Mouse (Mus musculus) gastrocnemius, adult 2 months (tissue): ENCODE results near the gene Cnn1. TPM values are rescaled to one million over a fixed set of nuclear protein-coding genes. Genes with fewer than 3 reads are reported as not detected.
"Not testable (repeated sequence)": the region's sequence is repeated elsewhere in the genome, so short reads cannot be mapped to it uniquely, and the experiment has no call there.

ENCODE experiments used
- DNase-seq: peaks from one replicate; pipeline ENCODE4 v3.0.0; 2022
- H3K27ac ChIP-seq: fragments of 200-600 bp; 2 replicates; pipeline ENCODE4 v1.8.1; 2022; ENCODE audit warnings: mild to moderate bottlenecking
- H3K4me3 ChIP-seq: fragments of 200-600 bp; 2 replicates; pipeline ENCODE4 v1.8.1; 2022; ENCODE audit warnings: mild to moderate bottlenecking, moderate library complexity
- CTCF ChIP-seq: fragments of 200-600 bp; IDR thresholded peaks from 2 replicates; pipeline ENCODE4 v1.8.1; 2022; ENCODE audit warnings: antibody characterized with exemption, mild to moderate bottlenecking, moderate library complexity
- intact Hi-C: fragments of 180-260 bp; cut with DNase I; formaldehyde crosslinking; loops from one replicate; pipeline ENCODE4 v1.15.1; 2025
- total RNA-seq, 2 experiments: library from RNA; stranded (reverse); gene quantifications; 2 replicates each; pipeline ENCODE4 v1.2.3; 2021

Cnn1 gene
- total RNA-seq, 2 experiments from 2014 or later, result 3.0 to 3.5 TPM

GRCm38 (mm10) chr9:22136765-22137547 is 37.9 kb downstream of the Cnn1 start:
- no peak overlapping the region for H3K27ac ChIP-seq
- no peak for DNase-seq
- intact Hi-C loops, result no loop called here
- H3K4me3 ChIP-seq, result no peak overlapping the region
- TF ChIP-seq CTCF, result no peak

GRCm38 (mm10) chr9:22138480-22138879 is 39.5 kb downstream of the Cnn1 start:
- TF ChIP-seq CTCF, result peak; percentile 96
- intact Hi-C loops, result no loop called here
- DNase-seq, result no peak
- Histone ChIP-seq H3K27ac (no peak overlapping the region), H3K4me3 (no peak overlapping the region)

- no peak for TF ChIP-seq CTCF
- no peak overlapping the region for H3K4me3 ChIP-seq
- no peak for DNase-seq
- no peak overlapping the region for H3K27ac ChIP-seq
- intact Hi-C loops, result loop anchor here (5.0 kb wide), 1 partner anchor 162 kb away; no protein-coding TSS in a partner anchor
Measured at GRCm38 (mm10) chr9:22139746-22140145, 40.7 kb downstream of the Cnn1 start.

- DNase-seq, result peak; percentile 86
- H3K4me3 ChIP-seq, result no peak overlapping the region
- peak; percentile 97 for TF ChIP-seq CTCF
- H3K27ac ChIP-seq, result no peak overlapping the region
- intact Hi-C loops, result loop anchor here (1.0 to 5.0 kb wide), 2 partner anchors 77 to 166 kb away; no protein-coding TSS in a partner anchor
Measured at GRCm38 (mm10) chr9:22143108-22144037, 44.4 kb downstream of the Cnn1 start.

- no peak overlapping the region for H3K27ac ChIP-seq
- no peak for TF ChIP-seq CTCF
- intact Hi-C loops, result loop anchor here (5.0 kb wide), 1 partner anchor 167 kb away; no protein-coding TSS in a partner anchor
- DNase-seq, result no peak
- no peak overlapping the region for H3K4me3 ChIP-seq
Measured at GRCm38 (mm10) chr9:22144304-22144965, 45.4 kb downstream of the Cnn1 start.

GRCm38 (mm10) chr9:22149426-22150248 is 50.6 kb downstream of the Cnn1 start:
- no peak overlapping the region for H3K4me3 ChIP-seq
- no peak for TF ChIP-seq CTCF
- intact Hi-C loops, result loop anchor here (10.0 kb wide), 1 partner anchor 145 kb away; the partner anchor contains the start of genes Ccdc151 and Prkcsh
- H3K27ac ChIP-seq, result no peak overlapping the region
- no peak for DNase-seq

- H3K4me3 ChIP-seq, H3K27ac ChIP-seq, DNase-seq: not testable (repeated sequence)
- intact Hi-C loops, result loop anchor here (10.0 kb wide), 1 partner anchor 145 kb away; the partner anchor contains the start of genes Ccdc151 and Prkcsh
Measured at GRCm38 (mm10) chr9:22150249-22150693, 51.3 kb downstream of the Cnn1 start.

- intact Hi-C loops, result loop anchor here (10.0 kb wide), 1 partner anchor 146 kb away; the partner anchor contains the start of genes Ccdc151 and Prkcsh
- Histone ChIP-seq H3K27ac (no peak overlapping the region), H3K4me3 (no peak overlapping the region)
- no peak for DNase-seq
- TF ChIP-seq CTCF, result no peak
Measured at GRCm38 (mm10) chr9:22150946-22151345, 51.9 kb downstream of the Cnn1 start.

- Histone ChIP-seq H3K4me3 (no peak overlapping the region), H3K27ac (no peak overlapping the region)
- no peak for DNase-seq
- intact Hi-C loops, result loop anchor here (10.0 kb wide), 1 partner anchor 149 kb away; the partner anchor contains the start of genes Ccdc151 and Prkcsh
- no peak for TF ChIP-seq CTCF
Measured at GRCm38 (mm10) chr9:22153810-22154209, 54.8 kb downstream of the Cnn1 start.

- peak; percentile 59 for DNase-seq
- Histone ChIP-seq H3K4me3 (peak overlapping the region; percentile 88), H3K27ac (peak overlapping the region; percentile 96)
- peak; percentile 97 for TF ChIP-seq CTCF
- intact Hi-C loops, result loop anchor here (1.0 to 10.0 kb wide), 4 partner anchors 38 to 151 kb away; partner anchors contain the start of genes Ccdc151, Elof1, Prkcsh and Zfp809
Measured at GRCm38 (mm10) chr9:22155614-22156013, 56.6 kb downstream of the Cnn1 start.
